ENCODE assay signal across 7 mouse cellular contexts in the genomic region with DNA sequence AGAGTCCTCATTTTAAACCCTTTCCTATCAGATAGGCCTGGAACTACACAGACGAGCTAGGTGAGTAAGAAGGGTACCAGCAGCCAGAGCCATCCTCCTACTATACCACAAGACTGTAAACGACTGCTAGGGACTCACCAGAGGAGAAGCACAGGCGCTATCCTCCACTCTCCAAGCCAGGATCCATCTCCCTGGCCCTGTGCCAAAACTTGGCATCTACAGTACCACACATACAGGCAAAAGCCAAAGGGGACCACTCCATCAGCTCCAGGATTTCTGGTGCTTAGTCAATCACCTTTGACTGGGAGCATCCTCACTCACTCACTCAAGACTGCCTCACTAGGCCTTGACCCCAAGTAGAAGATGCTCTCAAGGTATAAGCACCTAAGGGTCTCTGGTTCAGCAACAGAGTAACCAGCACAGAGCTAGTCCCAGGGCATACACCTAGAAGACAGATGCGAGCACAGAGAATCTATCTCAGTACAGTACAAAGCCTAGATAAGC. TPM values are rescaled to one million over a fixed set of nuclear protein-coding genes. Genes with fewer than 3 reads are reported as not detected.
DNase-seq lines count a peak whose midpoint lies in the region; ATAC-seq lines count a peak whose summit lies in the region.

No protein-coding gene starts in this region.

- DNase-seq in left cerebral cortex, postnatal 4 days = peak; percentile 57
- DNase-seq in left cerebral cortex, adult 18-20 months (ENCODE audit: low spot score in 2 of 2) = no peak
- no peak for DNase-seq in embryonic facial prominence, embryonic 10.5 days (ENCODE audit: low spot score)
- DNase-seq in induced T-regulatory cell, adult 2 months (ENCODE audit: low read depth) = peak; percentile 16
- no peak for DNase-seq in right cerebral cortex, postnatal 14 days
- DNase-seq in ovary, adult 18-20 months (ENCODE audit: low spot score) = no peak

- peak overlapping the region; percentile 90; the same call in 1 of the 2 replicates for H3K4me3 ChIP-seq in embryonic facial prominence, embryonic 10.5 days
- peak overlapping the region; percentile 51 for H3K4me3 ChIP-seq in neural tube, embryonic 13.5 days

- H3K36me3 ChIP-seq in embryonic facial prominence, embryonic 10.5 days (replicated peaks) = peaks cover 22% of the 10 kb centered on the region
- H3K36me3 ChIP-seq in neural tube, embryonic 13.5 days = peaks cover 17% of the 10 kb centered on the region

- intact Hi-C loops in left cerebral cortex, postnatal 4 days (cut with DNase I) = no loop called here

- 83% methylated on average over 4 of the region's 4 CpGs for WGBS in embryonic facial prominence, embryonic 10.5 days
- WGBS in neural tube, embryonic 13.5 days = 76% methylated on average over 4 of the region's 4 CpGs

- peaks cover 72% of the 10 kb centered on the region for H3K4me1 ChIP-seq in embryonic facial prominence, embryonic 10.5 days
- H3K4me1 ChIP-seq in neural tube, embryonic 13.5 days (replicated peaks) = peaks cover 62% of the 10 kb centered on the region

- ATAC-seq in neural tube, embryonic 13.5 days (ENCODE audit: low read depth) = no peak

- no peaks in the 10 kb centered on the region for H3K9me3 ChIP-seq in embryonic facial prominence, embryonic 10.5 days
- no peaks in the 10 kb centered on the region for H3K9me3 ChIP-seq in neural tube, embryonic 13.5 days

- peak overlapping the region; percentile 99 for H3K4me2 ChIP-seq in neural tube, embryonic 13.5 days

- no peaks in the 10 kb centered on the region for H3K27me3 ChIP-seq in embryonic facial prominence, embryonic 10.5 days (replicated peaks; ENCODE audit: low read depth, poor library complexity, severe bottlenecking)
- no peaks in the 10 kb centered on the region for H3K27me3 ChIP-seq in neural tube, embryonic 13.5 days

- H3K9ac ChIP-seq in neural tube, embryonic 13.5 days = peak overlapping the region; percentile 84; the same call in 1 of the 2 replicates

- H3K27ac ChIP-seq in embryonic facial prominence, embryonic 10.5 days (replicated peaks) = no peak overlapping the region
- H3K27ac ChIP-seq in neural tube, embryonic 13.5 days (replicated peaks) = no peak overlapping the region

RNA-seq across cellular contexts. Expression of a gene that starts 2.5 kb away (rescaled TPM):
- total RNA-seq in left cerebral cortex, postnatal 4 days (2021) = 10 to 100 TPM; 65.3 to 75.4 TPM
- total RNA-seq in left cerebral cortex, adult 18-20 months (2021) = 10 to 100 TPM; 52.3 to 58.5 TPM
- polyA plus RNA-seq in embryonic facial prominence, embryonic 10.5 days (2016; fragmentation: Nextera tagmentation; extraction: Ambion mirVana) = 69.4 and 70.6 TPM in 2 replicates
- 56.3 and 56.7 TPM in 2 replicates for polyA plus RNA-seq in neural tube, embryonic 13.5 days (2015; fragmentation: Nextera tagmentation; extraction: Ambion mirVana)

RNA-seq across cellular contexts. Expression of a gene that starts 8.6 kb away (rescaled TPM):
- total RNA-seq in left cerebral cortex, postnatal 4 days (2021) = under 1 TPM in 1 of 2 experiments, not detected in 1; 0.44 TPM
- under 1 TPM in 1 of 2 experiments, not detected in 1; 0.21 TPM for total RNA-seq in left cerebral cortex, adult 18-20 months (2021)
- 0.90 and 1.3 TPM in 2 replicates for polyA plus RNA-seq in embryonic facial prominence, embryonic 10.5 days (2016; fragmentation: Nextera tagmentation; extraction: Ambion mirVana)
- 0.08 and 0.36 TPM in 2 replicates for polyA plus RNA-seq in neural tube, embryonic 13.5 days (2015; fragmentation: Nextera tagmentation; extraction: Ambion mirVana)

RNA-seq across cellular contexts. Expression of a gene that starts 39.3 kb away (rescaled TPM):
- 10 to 100 TPM; 10.3 to 10.9 TPM for total RNA-seq in left cerebral cortex, postnatal 4 days (2021)
- 10 to 100 TPM; 11.5 to 11.6 TPM for total RNA-seq in left cerebral cortex, adult 18-20 months (2021)
- 12.9 and 13.2 TPM in 2 replicates for polyA plus RNA-seq in embryonic facial prominence, embryonic 10.5 days (2016; fragmentation: Nextera tagmentation; extraction: Ambion mirVana)
- 13.9 and 15.5 TPM in 2 replicates for polyA plus RNA-seq in neural tube, embryonic 13.5 days (2015; fragmentation: Nextera tagmentation; extraction: Ambion mirVana)

Comparison
In these comparisons a context has a peak if more than half of its experiments do, and no peak if none do; other contexts are left out.
1. DNase-seq: peak in left cerebral cortex, postnatal 4 days (single experiment) and induced T-regulatory cell, adult 2 months (single experiment); none in left cerebral cortex, adult 18-20 months (0 of 2), embryonic facial prominence, embryonic 10.5 days (single experiment), right cerebral cortex, postnatal 14 days (single experiment) and ovary, adult 18-20 months (single experiment).